Comparison of ENCODE assay signal across 25 mouse cellular contexts in genomic region chr19:46220116-46220515, GRCm38 (mm10).
A peak's percentile ranks its signal among the peaks of the same experiment; 100 is the strongest.
DNase-seq lines count a peak whose midpoint lies in the region; ATAC-seq and TF ChIP-seq lines count a peak whose summit lies in the region.
"Had no signal": no experiment of that assay in that cellular context is flagged by ENCODE, and none has a peak within 500 bp of the region (broad histone marks: within the 10 kb centered on the region; RNA-seq: fewer than 3 reads in every experiment).

No protein-coding gene starts in this region.

- no peak for ATAC-seq in hindbrain, embryonic 14.5 days (ENCODE audit: low FRiP score)
- ATAC-seq in hindbrain, embryonic 13.5 days (ENCODE audit: low FRiP score) = no peak
- no peak for ATAC-seq in intestine, embryonic 16.5 days
- ATAC-seq: CD4-positive, CD25-positive, alpha-beta regulatory T cell, adult 4 months; forebrain, embryonic 15.5 days; intestine, embryonic 15.5 days had no signal

- H3K27me3 ChIP-seq in hindbrain, embryonic 14.5 days (ENCODE audit: control insufficient read depth, insufficient read depth, low read length) = no peaks in the 10 kb centered on the region
- no peaks in the 10 kb centered on the region for H3K27me3 ChIP-seq in hindbrain, embryonic 13.5 days
- no peaks in the 10 kb centered on the region for H3K27me3 ChIP-seq in intestine, embryonic 16.5 days (replicated peaks; ENCODE audit: control insufficient read depth, insufficient read depth, low read length)
- H3K27me3 ChIP-seq: embryonic facial prominence, embryonic 15.5 days; forebrain, embryonic 15.5 days; hindbrain, embryonic 12.5 days; intestine, embryonic 15.5 days; kidney, embryonic 15.5 days had no signal

- WGBS in hindbrain, embryonic 14.5 days = 68% methylated on average over 5 of the region's 5 CpGs
- 76% methylated on average over 5 of the region's 5 CpGs for WGBS in hindbrain, embryonic 13.5 days
- 82% methylated on average over 5 of the region's 5 CpGs for WGBS in intestine, embryonic 16.5 days

- H3K4me1 ChIP-seq in hindbrain, embryonic 14.5 days (replicated peaks; ENCODE audit: control insufficient read depth, insufficient read depth, low read length) = no peaks in the 10 kb centered on the region
- peaks cover 8% of the 10 kb centered on the region; the same call in 1 of the 2 replicates for H3K4me1 ChIP-seq in hindbrain, embryonic 13.5 days (replicated peaks)
- peaks cover 6% of the 10 kb centered on the region for H3K4me1 ChIP-seq in intestine, embryonic 16.5 days (ENCODE audit: control insufficient read depth, insufficient read depth, low read length)

- H3K4me2 ChIP-seq in hindbrain, embryonic 14.5 days (replicated peaks) = no peak overlapping the region
- H3K4me2 ChIP-seq in hindbrain, embryonic 13.5 days = no peak overlapping the region
- H3K4me2 ChIP-seq in intestine, embryonic 16.5 days (ENCODE audit: low read depth, low read length) = no peak overlapping the region
- H3K4me2 ChIP-seq: embryonic facial prominence, embryonic 15.5 days; forebrain, embryonic 15.5 days; hindbrain, embryonic 12.5 days; intestine, embryonic 15.5 days; kidney, embryonic 15.5 days had no signal

- H3K36me3 ChIP-seq in hindbrain, embryonic 14.5 days (replicated peaks; ENCODE audit: control insufficient read depth, insufficient read depth) = no peaks in the 10 kb centered on the region
- no peaks in the 10 kb centered on the region for H3K36me3 ChIP-seq in hindbrain, embryonic 13.5 days
- no peaks in the 10 kb centered on the region for H3K36me3 ChIP-seq in intestine, embryonic 16.5 days (ENCODE audit: control insufficient read depth, insufficient read depth, low read length)
- H3K36me3 ChIP-seq: embryonic facial prominence, embryonic 15.5 days; forebrain, embryonic 10.5 days; forebrain, embryonic 15.5 days; heart, embryonic 10.5 days; hindbrain, embryonic 12.5 days; intestine, embryonic 15.5 days; kidney, embryonic 15.5 days had no signal

- no peak overlapping the region for H3K9ac ChIP-seq in hindbrain, embryonic 14.5 days
- no peak overlapping the region for H3K9ac ChIP-seq in hindbrain, embryonic 13.5 days
- no peak overlapping the region for H3K9ac ChIP-seq in intestine, embryonic 16.5 days (ENCODE audit: low read depth, low read length)
- H3K9ac ChIP-seq: embryonic facial prominence, embryonic 15.5 days; forebrain, embryonic 15.5 days; hindbrain, embryonic 12.5 days; intestine, embryonic 15.5 days; kidney, embryonic 15.5 days had no signal

- H3K4me3 ChIP-seq in hindbrain, embryonic 14.5 days (replicated peaks; ENCODE audit: low read length) = no peak overlapping the region
- H3K4me3 ChIP-seq in hindbrain, embryonic 13.5 days = no peak overlapping the region
- no peak overlapping the region for H3K4me3 ChIP-seq in layer of hippocampus, adult 2 months
- H3K4me3 ChIP-seq in intestine, embryonic 16.5 days (ENCODE audit: low read length) = no peak overlapping the region
- H3K4me3 ChIP-seq: embryonic facial prominence, embryonic 15.5 days; erythroblast, embryonic 14.5 days; forebrain, embryonic 10.5 days; forebrain, embryonic 15.5 days; heart, embryonic 10.5 days; hindbrain, embryonic 12.5 days; intestine, embryonic 15.5 days; kidney, embryonic 15.5 days had no signal

- no peak for TF ChIP-seq CTCF in layer of hippocampus, adult 2 months (conservative IDR thresholded peaks at IDR 0.05)

- no peaks in the 10 kb centered on the region for H3K9me3 ChIP-seq in hindbrain, embryonic 14.5 days (ENCODE audit: control insufficient read depth, low read length)
- no peaks in the 10 kb centered on the region for H3K9me3 ChIP-seq in hindbrain, embryonic 13.5 days
- no peaks in the 10 kb centered on the region for H3K9me3 ChIP-seq in intestine, embryonic 16.5 days (ENCODE audit: control insufficient read depth, low read length)
- H3K9me3 ChIP-seq: embryonic facial prominence, embryonic 15.5 days; forebrain, embryonic 10.5 days; forebrain, embryonic 15.5 days; G1E; heart, embryonic 10.5 days; hindbrain, embryonic 12.5 days; intestine, embryonic 15.5 days; kidney, embryonic 15.5 days had no signal

- DNase-seq in cerebellum, adult 11 months = peak; percentile 15
- no peak for DNase-seq in cerebellum, postnatal 4 days (ENCODE audit: low spot score in 2 of 2)
- DNase-seq in hindbrain, embryonic 14.5 days (ENCODE audit: low spot score) = no peak
- peak; percentile 28 for DNase-seq in cerebellum, adult 8-10 months
- peak; percentile 43 to 65 for DNase-seq in cerebellum, postnatal 25 days
- no peak for DNase-seq in layer of hippocampus, adult 2 months (ENCODE audit: low spot score in 2 of 2)
- DNase-seq: adrenal gland, postnatal 25 days; B cell, adult 2 months; embryo, embryonic 11 days; gastrocnemius, postnatal 10 days; heart, postnatal 10 days; heart, postnatal 4 days; kidney, adult 2 months had no signal

- H3K27ac ChIP-seq in hindbrain, embryonic 14.5 days = 0 out of 2 replicates have a peak overlapping the region, but pooled peaks have one; percentile 7
- H3K27ac ChIP-seq in hindbrain, embryonic 13.5 days = no peak overlapping the region
- no peak overlapping the region for H3K27ac ChIP-seq in layer of hippocampus, adult 2 months
- H3K27ac ChIP-seq in intestine, embryonic 16.5 days (ENCODE audit: low read length) = no peak overlapping the region
- H3K27ac ChIP-seq: embryonic facial prominence, embryonic 15.5 days; forebrain, embryonic 10.5 days; forebrain, embryonic 15.5 days; heart, embryonic 10.5 days; hindbrain, embryonic 12.5 days; intestine, embryonic 15.5 days; kidney, embryonic 15.5 days had no signal

Comparison
In these comparisons a context has a peak if more than half of its experiments do, and no peak if none do; other contexts are left out.
1. DNase-seq: peak in cerebellum, adult 11 months (single experiment), cerebellum, adult 8-10 months (single experiment) and cerebellum, postnatal 25 days (2 of 2); none in cerebellum, postnatal 4 days (0 of 2), hindbrain, embryonic 14.5 days (single experiment) and layer of hippocampus, adult 2 months (0 of 2).